Mouse (Mus musculus): Measurements from ENCODE around the gene Rbp1.

The Rbp1 gene

GRCm38 (mm10) chr9:98424725-98425210 lies 2.0 kb downstream of the Rbp1 start:
- no peak for DNase-seq (ENCODE audit: low spot score)

DNA sequence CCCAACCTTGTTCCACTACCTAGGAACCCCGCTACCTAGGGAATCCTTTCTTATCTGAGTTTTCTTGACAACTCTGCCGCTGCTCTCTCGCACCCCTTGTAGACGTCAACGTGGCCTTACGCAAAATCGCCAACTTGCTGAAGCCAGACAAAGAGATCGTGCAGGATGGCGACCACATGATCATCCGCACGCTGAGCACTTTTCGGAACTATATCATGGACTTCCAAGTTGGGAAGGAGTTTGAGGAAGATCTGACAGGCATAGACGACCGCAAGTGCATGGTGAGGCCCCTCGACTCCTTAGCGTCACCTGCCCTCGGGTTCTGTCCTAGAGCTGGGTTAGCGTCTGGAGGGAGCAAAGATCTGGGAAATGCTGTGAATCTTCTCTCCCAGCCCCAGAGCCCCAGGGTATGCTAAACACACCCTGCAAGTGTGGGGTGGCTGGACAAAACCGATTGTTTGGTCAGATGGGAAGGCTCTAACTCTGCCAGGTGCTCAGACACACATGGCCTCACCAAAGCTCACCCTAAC lies 2.7 kb downstream of the Rbp1 start:
- DNase-seq (ENCODE audit: low spot score) = no peak

DNA sequence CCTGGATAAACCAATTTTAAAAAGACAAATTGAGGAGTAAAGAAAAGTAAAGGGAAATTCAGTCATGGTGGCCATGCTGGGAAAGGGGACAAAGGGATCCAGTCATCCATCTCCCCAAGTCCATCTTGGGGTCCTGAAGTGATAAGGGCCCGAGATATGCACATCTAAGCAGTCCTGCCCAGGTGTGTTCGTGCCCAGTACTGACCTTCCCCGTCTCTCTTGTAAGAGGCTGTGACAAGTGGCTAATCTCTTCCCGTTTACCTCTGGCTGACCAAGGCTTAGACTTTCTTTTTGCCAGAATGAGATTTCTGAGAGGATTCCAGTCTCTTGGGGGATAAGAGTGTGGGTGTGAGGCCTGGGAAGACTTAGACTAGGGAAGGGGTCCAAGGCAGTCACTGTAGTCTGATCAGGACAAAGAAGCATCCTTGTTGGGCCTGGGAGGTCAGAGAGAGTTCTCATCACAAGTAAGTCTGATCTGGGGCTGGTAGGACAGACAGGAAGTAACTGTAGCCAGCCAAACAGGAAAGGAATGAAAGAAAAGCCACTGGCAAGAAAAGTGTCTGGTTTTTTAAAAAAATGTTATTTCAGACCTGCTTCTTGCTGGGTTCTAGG lies 5.3 kb downstream of the Rbp1 start:
- no peak for DNase-seq (ENCODE audit: low spot score)

DNA sequence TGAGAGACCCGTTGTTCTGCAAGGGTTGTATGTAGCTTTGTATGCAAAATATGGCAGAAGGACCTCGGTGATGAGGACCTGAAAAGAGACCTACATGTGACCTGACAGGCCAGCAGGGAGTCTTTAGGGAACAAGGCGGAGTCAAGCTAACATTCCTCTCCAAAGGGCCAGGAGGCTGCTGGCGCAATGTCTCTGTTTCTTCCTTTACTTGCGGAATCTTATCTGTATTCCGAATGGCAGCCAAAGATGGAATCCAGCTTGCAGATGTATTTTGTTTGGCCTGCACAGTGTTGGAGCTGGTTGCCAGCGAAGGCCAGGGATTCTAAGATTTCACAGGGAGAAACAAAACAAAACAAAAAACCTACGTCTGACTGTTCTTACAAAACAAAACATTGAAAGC lies 6.0 kb downstream of the Rbp1 start:
- no peak for DNase-seq (ENCODE audit: low spot score)

DNA sequence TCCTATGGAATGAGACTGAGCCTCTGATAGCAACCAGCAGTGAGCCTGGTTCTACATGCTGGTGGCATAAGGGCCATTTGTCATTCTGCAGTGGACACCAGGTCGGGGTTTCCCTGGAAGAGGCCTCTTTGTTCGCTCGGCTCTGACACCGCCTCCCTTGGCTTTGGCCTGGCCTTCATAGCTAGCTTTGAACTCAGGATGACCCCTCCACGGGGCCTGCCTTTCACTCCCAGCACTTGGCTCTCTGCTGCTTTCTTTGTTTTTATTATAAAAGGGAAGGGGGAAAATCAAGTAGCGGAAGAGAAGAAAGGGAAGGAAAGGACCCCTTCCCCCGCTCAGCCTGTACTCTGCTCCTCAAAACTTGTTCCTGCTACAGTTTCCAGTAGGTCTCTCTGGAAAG lies 7.0 kb downstream of the Rbp1 start:
- no peak for DNase-seq (ENCODE audit: low spot score)

- DNase-seq (ENCODE audit: low spot score) = no peak
Measured at GRCm38 (mm10) chr9:98430528-98430927, 7.8 kb downstream of the Rbp1 start.

DNA sequence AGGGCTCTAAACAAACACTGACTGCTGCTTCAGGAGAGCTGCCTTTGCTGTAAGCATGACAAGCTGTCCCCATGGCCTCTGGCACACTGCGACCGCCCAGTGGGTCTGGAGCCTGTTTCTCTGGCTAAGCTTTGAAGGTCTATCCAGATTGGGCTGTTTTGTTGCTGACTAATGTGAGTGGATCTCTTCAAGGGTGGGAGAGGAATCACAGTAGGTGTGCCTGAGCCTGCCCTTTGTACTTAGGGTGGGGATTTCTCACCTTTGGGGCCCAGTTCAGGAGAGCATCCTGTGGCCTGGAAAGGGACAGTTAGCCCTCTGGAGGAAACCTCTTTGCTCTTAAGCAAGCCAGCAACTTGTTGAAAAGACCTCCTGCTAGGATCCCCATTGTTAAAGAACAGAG lies 10.3 kb downstream of the Rbp1 start:
- DNase-seq (ENCODE audit: low spot score) = peak; percentile 6

GRCm38 (mm10) chr9:98433956-98434588 lies 11.3 kb downstream of the Rbp1 start:
- no peak for DNase-seq (ENCODE audit: low spot score)

- DNase-seq (ENCODE audit: low spot score) = no peak
Measured at GRCm38 (mm10) chr9:98437819-98438218, 15.1 kb downstream of the Rbp1 start.

GRCm38 (mm10) chr9:98439091-98439490 lies 16.3 kb downstream of the Rbp1 start:
- no peak for DNase-seq (ENCODE audit: low spot score)

GRCm38 (mm10) chr9:98442638-98443037 lies 19.9 kb downstream of the Rbp1 start:
- DNase-seq (ENCODE audit: low spot score) = no peak

DNA sequence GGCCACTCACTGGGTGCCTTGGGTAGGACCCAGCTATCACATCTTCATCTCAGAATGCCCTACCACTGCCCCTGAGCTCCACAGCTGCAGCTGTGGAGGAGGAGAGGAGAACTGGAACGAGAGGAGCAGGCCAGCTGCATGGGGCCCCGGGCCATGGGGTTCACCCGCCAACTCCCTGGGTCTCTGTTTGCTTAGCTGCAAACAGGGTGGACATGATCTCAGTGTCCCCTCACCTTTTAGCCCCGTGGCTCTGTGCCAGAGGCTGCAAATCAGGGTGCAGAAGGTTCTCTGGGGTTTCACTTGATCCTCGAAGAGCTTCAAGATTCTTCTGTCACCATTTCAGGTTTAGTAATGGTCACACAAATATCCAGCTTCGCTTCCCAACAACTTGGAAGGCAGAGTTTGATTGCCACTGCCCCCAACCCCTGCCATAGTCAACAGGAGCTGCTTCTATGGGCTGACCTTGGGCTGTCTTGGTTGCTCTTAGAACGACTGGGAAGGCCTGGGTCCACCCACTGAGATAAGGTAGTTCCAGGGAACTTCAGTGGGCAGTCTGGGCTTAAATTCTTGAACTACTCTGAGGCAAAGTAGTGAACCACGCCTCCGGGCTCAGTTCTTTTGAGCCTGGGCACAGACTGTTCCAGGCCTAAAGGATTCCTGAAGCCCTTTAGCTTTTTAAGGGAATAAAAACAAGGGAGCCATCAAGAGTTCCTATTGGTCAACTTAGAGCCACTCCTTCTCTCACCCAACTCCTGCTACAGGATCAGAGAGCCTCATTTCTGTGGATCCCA lies 22.8 kb downstream of the Rbp1 start:
- no peak for DNase-seq (ENCODE audit: low spot score)

DNA sequence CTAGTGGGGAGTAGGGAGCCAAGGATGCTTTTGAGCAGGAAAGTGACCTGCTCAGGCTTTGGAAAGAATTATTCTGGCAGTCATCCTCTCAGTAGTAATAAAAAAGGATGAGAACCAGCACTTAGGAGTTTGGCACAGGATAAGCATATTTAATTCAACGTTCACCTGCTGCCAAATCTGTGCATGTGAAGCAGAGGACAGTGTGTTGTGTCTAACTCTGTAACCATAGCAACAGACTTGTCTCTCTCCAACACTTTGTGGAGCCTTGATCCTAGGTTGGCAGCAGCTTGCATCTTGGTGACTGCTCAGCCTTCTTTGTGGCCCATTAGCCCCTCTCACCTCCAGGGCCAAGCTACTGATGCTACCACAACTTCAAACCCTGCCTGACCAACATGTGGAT lies 28.2 kb downstream of the Rbp1 start:
- no peak for DNase-seq (ENCODE audit: low spot score)

DNA sequence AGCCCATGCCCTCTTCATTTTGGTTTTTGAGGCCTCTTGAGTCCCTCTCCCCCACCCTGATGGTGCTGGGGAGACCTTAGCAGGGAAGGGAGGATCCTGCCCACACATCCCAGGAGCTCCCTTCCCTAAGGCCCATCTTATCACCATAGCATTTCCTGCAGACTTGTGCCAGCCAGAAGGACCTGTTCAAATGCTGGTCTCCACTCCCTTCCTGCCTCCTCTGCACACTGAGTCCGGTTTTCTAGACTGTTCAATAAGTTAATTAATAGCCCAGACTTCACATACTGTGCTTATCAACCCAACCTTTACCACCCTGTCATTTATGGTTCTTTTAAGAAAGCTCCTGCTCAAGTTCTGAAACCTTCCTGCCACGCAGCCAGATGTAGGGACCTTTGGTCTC lies 43.9 kb downstream of the Rbp1 start:
- no peak for DNase-seq (ENCODE audit: low spot score)

DNA sequence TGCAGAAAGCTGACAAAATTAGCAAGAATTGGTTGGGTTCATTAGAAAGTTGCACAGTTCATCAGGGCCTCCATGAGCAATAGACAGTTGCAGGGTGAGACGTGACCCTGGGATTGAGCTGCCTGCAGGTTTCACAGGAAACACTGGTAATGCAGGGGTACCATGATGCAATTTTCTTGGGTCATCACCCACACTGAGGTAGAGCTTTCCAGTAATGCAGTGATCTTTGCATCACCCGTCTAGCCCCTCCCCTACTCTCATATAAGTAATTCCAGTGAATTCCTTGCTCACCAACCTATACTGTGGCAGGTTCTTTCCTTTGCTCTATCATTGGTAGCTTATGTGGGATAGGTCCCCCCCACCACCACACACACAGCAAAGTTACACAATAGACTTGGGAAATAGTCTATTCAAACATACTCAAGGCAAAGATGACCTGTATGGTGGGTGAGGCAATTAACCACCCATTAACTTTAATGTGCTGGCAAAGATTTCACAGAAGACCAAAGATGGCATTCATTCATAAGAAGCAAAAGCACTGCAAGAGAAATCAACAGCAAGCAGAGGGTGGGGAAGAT lies 57.5 kb downstream of the Rbp1 start:
- no peak for DNase-seq (ENCODE audit: low spot score)

GRCm38 (mm10) chr9:98482256-98482655 lies 59.5 kb downstream of the Rbp1 start:
- no peak for DNase-seq (ENCODE audit: low spot score)

DNA sequence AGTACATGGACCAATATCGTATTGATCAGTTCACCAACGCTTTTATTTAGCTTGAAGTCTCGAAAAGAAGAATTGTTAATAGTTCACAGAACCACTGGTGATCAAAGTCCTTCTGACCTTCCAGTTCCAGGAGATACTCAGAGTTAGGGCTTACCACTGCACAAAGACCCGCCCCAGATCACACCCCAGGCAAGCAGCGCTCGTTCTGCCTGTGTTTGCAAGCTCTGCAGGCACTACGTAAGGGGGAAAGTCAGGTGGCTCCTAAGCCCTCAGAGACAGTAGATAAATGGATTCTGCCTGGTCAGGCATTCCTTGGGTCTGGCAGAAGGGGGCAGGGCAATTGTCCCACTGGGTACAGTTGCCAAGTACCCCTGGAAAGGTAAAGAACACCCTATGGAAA lies 62.3 kb downstream of the Rbp1 start:
- DNase-seq (ENCODE audit: low spot score) = no peak

GRCm38 (mm10) chr9:98485815-98486214 lies 63.1 kb downstream of the Rbp1 start, which contains the start of gene Rbp2:
Rbp2 (plus strand) TSS chr9:98486115.
- DNase-seq (ENCODE audit: low spot score) = no peak

DNA sequence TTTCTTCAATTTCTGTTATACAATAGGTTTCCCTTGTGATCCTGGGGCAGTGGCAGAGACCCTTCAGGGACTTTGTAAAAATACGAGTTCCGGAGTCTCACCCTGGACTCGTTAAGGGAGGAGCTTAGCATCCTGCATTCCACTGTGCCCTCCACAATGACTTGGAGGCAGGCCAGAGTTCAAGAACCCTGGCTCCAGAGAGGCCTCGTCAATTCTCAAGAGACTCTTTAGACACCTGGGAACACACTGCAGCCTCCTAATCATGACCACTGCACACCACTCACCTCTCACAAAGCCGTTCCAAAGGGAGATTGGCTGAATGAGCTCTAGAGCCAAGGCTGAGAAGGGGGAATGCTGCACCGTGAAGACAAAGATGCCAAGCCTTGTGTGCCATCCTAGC lies 64.5 kb downstream of the Rbp1 start:
- DNase-seq (ENCODE audit: low spot score) = no peak

GRCm38 (mm10) chr9:98489532-98489931 lies 66.8 kb downstream of the Rbp1 start:
- DNase-seq (ENCODE audit: low spot score) = no peak

GRCm38 (mm10) chr9:98490128-98490527 lies 67.4 kb downstream of the Rbp1 start:
- DNase-seq (ENCODE audit: low spot score) = no peak

DNA sequence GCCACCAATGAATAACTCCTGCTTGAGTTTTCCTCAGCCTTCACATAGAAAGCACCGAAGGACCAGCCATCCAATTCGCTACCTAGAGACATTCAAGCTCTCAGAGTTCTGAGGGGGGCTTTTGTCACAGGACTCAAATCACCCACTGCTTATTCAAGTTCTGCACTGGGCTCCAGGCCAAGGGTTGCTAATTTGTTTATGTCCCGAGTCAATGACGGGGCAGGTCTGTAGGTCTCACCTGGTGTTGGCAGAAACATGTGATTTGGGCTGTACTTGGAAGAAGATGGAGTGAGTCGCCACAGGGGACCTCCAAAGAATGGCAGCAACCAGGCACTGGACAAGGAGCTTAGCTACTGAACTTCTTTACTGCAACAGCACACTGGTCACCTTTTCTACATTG lies 68.3 kb downstream of the Rbp1 start:
- no peak for DNase-seq (ENCODE audit: low spot score)

- DNase-seq (ENCODE audit: low spot score) = no peak
Measured at GRCm38 (mm10) chr9:98492212-98492611, 69.5 kb downstream of the Rbp1 start.
